Mouse (Mus musculus) Muller cell, postnatal 12 days (primary cell): ENCODE results near the gene Sox2.

Experiments
- DNase-seq: peaks from one replicate; pipeline ENCODE4 v3.0.0-alpha.2; 2015; ENCODE audit errors: inconsistent ontology term

Gene Sox2

DNA sequence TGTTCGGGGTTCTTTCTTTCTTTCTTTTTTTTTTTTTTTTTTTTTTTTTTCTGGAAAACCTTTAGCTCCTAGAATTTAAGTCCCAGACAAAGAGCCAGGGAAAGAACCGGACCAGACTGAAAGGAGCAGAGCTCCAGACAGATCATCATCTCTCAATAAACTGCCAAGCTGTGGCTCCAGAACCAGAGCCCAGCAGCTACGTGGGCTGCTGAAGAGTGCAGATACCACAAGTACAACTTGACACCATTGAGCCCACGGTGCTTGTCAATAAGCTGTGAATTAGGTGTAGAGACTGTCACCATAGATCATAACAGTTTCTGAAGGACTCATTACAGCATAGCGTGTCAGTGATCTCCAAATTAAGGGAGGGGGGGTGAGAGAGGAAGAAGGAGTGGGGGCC is 7.1 kb upstream of the Sox2 start:
- DNase-seq = no peak

DNA sequence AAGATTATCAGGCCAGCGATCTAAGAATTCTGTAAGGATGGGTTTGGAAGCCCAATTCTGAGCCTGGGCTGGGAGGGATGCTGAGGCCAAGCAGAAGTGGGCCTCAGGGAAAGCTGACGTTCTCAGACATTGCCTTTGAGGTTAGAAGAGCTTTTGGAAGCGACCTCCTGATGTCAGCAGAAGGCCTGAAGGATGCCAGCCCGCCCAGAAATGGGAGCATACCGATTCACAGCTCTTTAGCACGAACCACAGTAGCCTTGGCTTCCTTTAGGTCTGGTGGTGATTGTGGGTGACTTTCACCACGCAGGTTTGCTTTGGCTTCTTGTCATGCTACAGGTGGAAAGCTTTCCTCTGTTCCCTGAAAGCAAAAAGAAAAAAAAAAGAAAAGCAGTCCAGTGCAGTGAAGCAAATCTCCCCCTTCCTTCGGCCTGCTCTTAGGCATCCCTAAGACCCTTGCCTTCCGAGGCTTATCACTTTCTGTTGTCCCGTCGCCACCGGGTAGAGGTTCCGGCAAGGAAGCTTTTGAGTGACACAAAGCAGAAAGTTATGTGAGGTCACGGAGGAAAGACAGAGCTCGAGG is 6.6 kb upstream of the Sox2 start:
- peak; percentile 54 for DNase-seq

- DNase-seq = peak; percentile 30
Observed at GRCm38 (mm10) chr3:34646169-34646568, 4.0 kb upstream of the Sox2 start.

DNA sequence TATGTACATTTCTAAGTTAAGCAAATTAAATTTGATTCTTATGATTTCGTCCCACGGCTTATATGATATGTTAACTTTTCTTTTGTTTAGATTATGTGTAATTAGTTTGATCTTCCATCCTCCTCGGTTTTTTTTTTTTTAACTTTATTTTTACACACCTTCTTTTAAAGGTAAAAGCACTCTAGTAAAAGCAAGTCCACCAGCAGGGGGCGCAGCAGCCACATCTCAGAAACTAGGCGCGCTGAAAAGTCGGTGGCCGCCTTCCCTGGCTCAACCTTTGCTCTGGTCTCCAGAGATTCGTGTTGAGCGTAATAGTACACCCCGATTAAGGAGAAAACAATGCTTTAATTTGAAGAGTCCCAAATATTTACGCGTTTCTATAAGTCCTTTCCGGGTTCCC is 2.5 kb upstream of the Sox2 start:
- DNase-seq = peak; percentile 83

DNA sequence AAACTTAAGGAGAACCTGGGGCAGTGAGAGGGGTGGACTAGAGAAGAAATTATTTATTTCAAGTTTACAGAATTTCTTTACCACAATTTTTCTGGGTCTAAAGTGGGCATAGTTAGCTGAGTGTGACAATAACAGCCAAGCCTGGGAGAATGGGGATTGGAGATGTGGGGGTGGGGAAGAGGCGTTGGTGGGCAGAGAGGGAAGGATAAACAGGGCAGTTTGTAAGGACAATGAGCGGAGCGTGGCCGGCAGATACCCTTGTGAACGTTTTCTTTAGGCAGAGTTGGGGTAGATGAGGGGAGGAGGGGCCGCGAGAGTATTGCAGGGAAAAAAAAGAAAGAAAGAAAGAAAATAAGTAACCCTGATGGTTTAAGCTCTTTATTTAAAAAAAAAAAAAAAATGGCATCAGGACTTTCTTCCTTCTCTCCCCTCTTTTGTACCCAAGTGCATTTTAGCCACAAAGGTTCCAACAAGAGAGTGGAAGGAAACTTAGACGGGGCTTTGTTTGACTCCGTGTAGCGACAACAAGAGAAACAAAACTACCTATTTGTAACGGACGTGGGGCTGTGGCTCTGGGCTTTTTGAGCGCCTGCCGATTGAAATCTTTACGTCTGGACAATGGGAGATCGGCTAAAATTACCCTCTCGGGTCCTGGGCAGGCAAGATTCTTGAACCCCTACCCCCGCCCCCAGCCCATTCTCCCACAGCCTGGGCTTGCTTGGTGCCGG is 1.9 kb upstream of the Sox2 start:
- no peak for DNase-seq

GRCm38 (mm10) chr3:34648833-34649719 is 1.1 kb upstream of the Sox2 start:
- peak; percentile 87 for DNase-seq

DNA sequence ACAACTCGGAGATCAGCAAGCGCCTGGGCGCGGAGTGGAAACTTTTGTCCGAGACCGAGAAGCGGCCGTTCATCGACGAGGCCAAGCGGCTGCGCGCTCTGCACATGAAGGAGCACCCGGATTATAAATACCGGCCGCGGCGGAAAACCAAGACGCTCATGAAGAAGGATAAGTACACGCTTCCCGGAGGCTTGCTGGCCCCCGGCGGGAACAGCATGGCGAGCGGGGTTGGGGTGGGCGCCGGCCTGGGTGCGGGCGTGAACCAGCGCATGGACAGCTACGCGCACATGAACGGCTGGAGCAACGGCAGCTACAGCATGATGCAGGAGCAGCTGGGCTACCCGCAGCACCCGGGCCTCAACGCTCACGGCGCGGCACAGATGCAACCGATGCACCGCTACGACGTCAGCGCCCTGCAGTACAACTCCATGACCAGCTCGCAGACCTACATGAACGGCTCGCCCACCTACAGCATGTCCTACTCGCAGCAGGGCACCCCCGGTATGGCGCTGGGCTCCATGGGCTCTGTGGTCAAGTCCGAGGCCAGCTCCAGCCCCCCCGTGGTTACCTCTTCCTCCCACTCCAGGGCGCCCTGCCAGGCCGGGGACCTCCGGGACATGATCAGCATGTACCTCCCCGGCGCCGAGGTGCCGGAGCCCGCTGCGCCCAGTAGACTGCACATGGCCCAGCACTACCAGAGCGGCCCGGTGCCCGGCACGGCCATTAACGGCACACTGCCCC is 586 bp downstream of the Sox2 start:
- peak; percentile 91 for DNase-seq

DNA sequence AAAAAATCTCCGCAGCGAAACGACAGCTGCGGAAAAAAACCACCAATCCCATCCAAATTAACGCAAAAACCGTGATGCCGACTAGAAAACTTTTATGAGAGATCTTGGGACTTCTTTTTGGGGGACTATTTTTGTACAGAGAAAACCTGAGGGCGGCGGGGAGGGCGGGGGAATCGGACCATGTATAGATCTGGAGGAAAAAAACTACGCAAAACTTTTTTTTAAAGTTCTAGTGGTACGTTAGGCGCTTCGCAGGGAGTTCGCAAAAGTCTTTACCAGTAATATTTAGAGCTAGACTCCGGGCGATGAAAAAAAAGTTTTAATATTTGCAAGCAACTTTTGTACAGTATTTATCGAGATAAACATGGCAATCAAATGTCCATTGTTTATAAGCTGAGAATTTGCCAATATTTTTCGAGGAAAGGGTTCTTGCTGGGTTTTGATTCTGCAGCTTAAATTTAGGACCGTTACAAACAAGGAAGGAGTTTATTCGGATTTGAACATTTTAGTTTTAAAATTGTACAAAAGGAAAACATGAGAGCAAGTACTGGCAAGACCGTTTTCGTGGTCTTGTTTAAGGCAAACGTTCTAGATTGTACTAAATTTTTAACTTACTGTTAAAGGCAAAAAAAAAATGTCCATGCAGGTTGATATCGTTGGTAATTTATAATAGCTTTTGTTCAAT is 1.4 kb downstream of the Sox2 start:
- DNase-seq = peak; percentile 63

- DNase-seq = peak; percentile 80
Observed at GRCm38 (mm10) chr3:34652616-34653015, 2.4 kb downstream of the Sox2 start.

DNA sequence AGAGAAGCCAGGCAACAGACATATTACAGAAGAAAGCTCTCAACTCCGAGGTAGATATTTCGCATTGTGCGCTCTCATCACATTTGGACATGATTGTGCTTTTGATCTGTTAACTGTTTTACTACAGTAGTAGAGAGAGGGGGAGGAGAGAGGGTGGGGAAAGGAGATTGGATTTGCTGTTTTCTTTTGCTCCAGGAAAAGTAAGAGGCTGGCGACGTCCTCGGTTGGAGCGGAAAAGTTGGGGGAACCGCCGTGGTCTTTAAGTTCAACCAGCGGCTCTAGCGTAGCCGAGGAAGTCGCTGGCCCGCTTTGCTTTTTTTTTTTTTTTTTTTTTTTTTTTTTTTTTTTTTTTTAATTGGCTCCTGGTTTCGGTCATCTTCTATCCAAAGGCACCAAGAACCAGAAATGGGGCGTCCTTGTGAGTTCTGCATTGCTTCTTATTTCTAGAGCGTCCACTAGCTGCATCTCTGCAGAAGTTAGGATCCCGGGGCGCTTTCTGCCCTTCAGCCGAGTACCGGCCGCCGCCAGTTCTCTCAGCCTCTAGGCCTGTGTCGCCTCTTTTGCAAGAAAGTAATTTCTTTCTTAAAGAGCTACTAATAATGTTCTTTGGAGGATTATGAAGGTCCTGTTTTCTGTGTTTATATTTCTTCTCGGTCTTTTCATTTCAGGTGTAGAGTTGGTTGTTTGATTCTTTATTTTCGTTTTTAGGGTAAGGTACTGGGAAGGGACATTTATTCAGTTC is 3.2 kb downstream of the Sox2 start:
- DNase-seq = peak; percentile 80

- DNase-seq = peak; percentile 57
Observed at GRCm38 (mm10) chr3:34653977-34654500, 3.8 kb downstream of the Sox2 start.

DNA sequence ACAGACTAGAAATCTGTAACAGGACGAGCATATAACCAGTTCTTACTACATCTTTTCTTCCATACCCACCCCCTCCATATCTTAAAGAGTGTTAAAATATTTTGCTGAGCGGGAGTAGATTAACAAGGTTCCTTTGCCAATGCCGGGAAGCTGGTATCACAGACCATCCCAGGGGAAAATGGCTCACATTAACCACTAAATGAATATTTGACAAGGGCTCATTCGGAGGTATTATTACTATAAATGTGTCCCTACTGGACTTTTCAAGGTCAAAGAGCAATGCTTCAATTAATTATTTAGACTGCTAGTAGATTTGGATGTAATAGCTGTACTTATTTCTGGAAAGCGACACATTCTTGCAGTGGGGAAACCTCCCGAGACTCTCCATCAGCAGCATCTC is 4.6 kb downstream of the Sox2 start:
- peak; percentile 63 for DNase-seq

DNA sequence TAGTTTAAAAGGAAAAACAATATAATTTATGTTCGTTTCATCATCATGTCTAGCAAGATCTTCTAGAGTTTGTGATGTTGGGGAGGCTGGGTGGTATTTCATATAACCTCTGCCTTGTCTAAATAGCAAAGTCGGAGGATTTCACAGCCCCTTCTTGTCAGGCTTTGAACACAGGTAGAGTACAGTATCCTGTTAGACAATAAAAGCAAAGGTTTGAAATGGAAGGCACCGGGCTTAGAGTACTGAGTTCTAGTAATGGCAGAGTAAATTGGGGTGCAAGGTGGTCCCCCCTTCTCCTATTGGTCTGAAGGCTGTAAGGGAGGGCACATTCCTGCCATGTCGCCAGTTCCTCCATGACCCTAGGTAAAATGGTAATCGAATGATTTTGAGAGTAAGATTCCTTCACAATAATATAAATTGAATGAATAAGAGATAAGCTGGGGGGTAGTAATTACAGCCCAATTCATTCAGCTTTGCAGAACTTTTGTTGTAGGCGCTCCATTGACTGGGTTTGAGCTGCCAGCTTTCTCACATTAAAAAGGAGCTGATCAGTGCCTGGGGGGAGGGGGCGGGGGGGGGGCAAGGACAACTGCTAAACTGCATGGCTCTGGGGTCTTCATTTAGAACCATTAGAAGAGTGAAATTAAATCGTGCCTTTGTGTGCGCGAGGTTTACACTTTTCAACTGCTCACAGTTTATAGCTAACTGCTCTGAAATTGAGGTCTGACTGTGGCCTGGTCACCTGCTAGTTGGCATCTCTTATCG is 5.3 kb downstream of the Sox2 start:
- DNase-seq = peak; percentile 46

GRCm38 (mm10) chr3:34656153-34656552 is 5.9 kb downstream of the Sox2 start:
- DNase-seq = peak; percentile 31

- peak; percentile 36 for DNase-seq
Observed at GRCm38 (mm10) chr3:34656813-34657700, 6.9 kb downstream of the Sox2 start.

- DNase-seq = peak; percentile 15
Observed at GRCm38 (mm10) chr3:34657701-34658090, 7.5 kb downstream of the Sox2 start.

GRCm38 (mm10) chr3:34658241-34658965 is 8.2 kb downstream of the Sox2 start:
- peak; percentile 29 for DNase-seq
